Mouse (Mus musculus) frontal cortex, adult (tissue): ENCODE measurements around the gene Cpa5.

Source experiments
- ATAC-seq: cut with Nextera tagmentation; 2 replicates; pipeline ENCODE4 v1.9.2; 2017; ENCODE audit warnings: mild to moderate bottlenecking, moderate library complexity, mixed read lengths; ENCODE audit not compliant: low TSS enrichment

The Cpa5 gene

DNA sequence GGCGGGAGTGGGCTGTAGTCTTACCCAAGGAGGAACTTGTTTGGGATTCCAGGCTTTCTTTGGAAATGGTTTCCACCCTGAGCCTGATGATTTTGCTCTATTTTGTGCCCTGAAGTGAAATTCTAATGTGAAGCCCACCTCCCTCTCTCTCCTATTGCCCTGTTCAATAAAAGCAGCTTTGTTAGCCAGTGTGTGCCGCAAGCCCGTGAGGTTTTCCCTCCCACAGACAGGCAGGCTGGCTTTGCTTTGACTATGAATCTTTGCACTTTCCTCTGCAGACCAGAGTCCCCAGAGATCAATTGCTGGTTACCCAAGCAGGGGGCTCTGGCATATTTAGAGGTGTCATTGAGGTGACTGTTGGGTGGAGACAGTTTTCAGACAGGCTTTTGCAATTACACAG, 33.7 kb downstream of the Cpa5 start:
- no peak for ATAC-seq

DNA sequence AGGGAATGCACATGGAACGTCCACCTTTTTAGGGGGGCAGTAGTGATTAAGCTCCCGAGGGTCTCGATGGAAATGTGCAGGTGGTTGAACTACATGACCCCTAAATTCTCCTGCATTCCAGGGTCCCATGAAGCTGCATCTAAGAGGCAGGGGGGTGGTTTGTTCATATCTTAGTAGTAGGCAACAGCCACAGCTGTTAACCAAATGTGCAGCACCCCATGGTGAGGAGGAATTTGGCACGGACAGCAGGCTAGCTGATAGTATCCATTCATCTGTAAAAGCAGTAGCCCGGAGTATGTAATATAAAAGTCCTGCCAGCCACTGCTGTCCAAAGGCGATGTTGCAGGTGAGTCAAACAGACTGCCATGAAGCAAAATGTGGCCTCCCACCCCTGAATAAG, 34.6 kb downstream of the Cpa5 start:
- ATAC-seq = no peak

DNA sequence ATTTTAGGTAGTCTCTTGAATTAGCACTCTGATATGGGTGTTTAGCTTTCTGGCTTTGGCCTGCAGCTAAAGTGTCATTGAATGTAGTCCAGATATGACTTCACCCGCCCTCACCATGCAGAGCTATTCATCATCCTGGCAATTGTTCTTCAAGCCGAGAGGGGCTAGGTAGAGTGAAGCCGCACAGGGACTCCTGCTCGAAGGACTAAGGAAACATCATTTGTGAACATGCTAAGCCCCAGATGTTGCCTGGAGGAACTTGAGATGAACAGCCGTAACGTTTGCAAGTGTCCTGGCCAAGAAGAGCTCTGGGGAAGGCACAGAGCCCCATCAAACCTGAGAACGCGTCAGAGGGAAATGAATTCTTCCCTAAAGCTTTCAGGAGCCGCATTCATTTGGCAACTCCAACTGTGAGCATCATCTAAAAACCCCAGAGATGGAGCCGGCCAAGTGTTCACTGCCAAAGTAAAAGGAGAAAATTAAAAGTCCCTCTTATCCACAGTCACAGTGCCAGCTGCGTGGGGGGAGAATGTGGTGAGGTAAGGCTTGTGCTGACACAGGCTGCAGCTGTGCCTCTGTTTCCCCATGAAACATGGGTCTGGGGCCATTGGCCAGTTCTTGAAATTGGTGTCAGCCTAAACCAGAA, 39.0 kb downstream of the Cpa5 start:
- peak; percentile 91 for ATAC-seq

DNA sequence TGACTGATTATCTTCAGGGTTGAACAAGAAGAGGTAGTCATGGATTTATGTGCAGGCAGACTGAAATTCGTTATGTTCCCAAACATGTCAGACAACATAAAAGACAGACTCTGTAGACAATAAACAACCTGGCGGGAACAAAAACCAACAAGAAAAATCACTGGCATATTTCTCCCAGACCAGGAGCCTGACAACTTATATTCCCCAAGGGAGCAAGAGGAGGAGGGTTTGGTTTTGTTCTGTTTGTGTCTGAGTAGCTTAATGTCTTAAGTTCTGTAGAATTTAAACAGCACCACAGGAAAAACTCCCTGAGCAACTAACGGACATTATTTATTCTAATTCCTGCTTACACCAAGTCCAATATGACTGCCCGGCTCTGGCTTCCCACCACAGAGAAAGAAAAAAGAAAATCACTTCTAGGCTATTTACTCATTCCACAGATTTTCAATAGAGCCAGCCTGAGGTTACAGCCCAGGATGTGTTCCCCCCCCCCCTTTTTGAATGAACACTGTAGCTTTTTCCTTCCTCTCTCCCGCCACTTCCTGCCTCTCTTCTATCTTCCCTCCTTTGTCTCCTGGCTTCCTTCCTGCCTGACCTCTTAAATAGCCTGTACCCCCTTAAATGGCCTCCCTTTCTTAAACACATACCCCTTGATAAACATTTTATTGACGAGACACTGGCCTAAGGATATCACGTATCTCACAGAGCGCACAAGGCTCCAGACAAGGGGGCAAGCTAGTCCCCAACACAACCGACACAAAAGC, 41.8 kb downstream of the Cpa5 start:
- no peak for ATAC-seq

GRCm38 (mm10) chr6:30653518-30653917, 42.7 kb downstream of the Cpa5 start:
- no peak for ATAC-seq

DNA sequence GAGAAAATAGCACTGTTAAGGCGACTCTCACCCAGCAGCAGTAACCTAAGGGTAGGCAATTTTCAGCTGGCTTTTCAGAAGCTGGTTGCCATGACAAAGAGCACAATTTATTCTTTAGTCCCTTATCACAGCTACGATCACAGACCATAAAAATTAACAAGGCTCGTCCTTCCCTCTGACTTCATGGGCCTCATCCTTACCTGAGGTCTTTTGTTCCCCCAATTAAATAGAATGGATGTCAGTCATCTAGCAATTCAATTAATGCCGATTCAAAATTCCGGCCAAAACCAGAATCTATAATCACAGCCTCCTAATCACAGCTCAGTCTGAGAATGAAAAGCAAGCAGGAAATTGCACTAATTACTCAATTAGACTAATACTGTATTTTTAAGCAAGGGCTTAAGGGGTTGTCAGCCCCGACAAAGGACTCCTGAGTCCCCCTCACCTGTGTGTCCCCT, 43.6 kb downstream of the Cpa5 start:
- ATAC-seq = no peak

GRCm38 (mm10) chr6:30654932-30655331, 44.1 kb downstream of the Cpa5 start:
- ATAC-seq = no peak

- peak; percentile 50; the same call in 1 of the 2 replicates for ATAC-seq
Measured at GRCm38 (mm10) chr6:30657279-30657678, 46.5 kb downstream of the Cpa5 start.

DNA sequence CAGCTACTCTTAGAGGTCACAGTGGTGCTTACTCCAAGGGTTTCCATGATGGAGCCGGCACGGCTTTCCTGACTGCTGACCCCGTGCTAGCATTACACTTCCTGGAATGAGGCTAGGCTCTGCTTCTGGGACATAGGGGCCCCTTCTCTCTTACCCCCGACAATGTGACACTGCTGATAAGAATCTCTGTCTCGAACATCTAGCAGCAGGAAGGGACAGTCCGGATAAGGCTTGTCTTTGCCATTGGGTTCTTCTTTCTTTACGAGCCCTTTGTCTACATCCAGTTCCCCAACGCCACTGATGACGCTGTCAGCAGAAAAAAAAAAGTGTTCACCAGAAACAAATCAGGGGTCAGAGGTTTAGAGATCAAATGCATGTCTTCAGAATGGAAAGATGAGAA, 47.8 kb downstream of the Cpa5 start:
- ATAC-seq = no peak

- ATAC-seq = 0 out of 2 replicates have a peak, but pooled peaks have one; percentile 47
Measured at GRCm38 (mm10) chr6:30664776-30665175, 54.0 kb downstream of the Cpa5 start.

DNA sequence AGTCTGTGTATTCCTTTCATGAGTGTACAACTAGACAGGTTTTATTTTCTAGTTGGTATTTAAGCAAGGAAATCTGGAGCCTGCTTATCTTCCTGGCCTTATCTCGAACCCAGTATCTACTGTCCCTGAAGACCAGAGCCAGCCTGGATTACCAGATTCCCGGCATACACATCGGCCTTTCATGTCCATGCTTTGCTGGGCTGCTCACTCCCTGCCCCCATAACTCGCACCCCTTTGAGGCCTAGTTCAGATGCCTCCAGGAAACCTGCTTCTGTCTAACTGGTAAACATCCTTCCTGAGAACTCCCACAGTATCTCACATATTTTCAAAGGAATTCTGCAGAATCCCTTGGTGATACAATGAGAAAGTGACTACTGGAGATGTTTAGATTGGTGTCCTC, 54.5 kb downstream of the Cpa5 start:
- ATAC-seq = no peak

DNA sequence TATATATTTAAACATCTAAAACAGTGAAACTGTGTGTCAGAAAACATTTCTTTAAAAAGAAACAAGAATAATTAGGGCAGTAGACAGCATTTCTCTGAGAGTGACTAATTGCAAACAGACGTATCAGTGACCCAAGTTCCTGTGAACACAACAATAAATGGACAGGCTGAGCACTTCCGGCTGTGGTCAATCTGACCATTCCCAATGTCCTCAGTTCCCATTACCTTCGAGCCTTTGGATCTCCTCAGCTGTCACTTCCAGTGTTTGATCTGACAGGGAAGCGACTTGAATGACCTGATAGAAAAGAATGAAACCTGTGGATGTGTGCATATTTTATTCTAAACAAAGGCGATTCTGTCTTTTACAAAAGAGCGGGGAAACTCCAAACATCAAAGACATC, 55.2 kb downstream of the Cpa5 start:
- ATAC-seq = no peak

DNA sequence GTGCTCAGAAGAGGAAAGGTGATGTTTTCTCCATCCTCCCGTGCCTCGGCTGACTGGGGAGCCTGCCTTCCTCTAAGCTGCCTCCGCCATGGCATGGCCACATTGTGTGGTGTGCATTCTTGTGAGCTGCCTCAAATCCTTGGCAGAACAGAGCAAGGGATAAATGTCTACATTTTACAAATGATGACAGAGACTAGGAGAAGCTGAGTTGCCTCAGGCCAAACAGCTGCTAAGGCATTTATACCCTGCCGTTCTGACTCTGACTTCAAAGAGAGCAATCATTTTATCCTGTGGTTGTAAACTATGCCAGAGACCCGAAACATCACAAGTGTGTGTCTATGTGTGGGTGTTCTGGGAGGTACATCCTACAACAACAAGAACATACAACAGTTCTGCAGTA, 56.8 kb downstream of the Cpa5 start:
- ATAC-seq = no peak

GRCm38 (mm10) chr6:30671696-30672095, 60.9 kb downstream of the Cpa5 start:
- no peak for ATAC-seq

- ATAC-seq = no peak
Measured at GRCm38 (mm10) chr6:30673764-30674561, 63.2 kb downstream of the Cpa5 start.

GRCm38 (mm10) chr6:30674714-30675280, 64.0 kb downstream of the Cpa5 start:
- peak; percentile 53 for ATAC-seq

DNA sequence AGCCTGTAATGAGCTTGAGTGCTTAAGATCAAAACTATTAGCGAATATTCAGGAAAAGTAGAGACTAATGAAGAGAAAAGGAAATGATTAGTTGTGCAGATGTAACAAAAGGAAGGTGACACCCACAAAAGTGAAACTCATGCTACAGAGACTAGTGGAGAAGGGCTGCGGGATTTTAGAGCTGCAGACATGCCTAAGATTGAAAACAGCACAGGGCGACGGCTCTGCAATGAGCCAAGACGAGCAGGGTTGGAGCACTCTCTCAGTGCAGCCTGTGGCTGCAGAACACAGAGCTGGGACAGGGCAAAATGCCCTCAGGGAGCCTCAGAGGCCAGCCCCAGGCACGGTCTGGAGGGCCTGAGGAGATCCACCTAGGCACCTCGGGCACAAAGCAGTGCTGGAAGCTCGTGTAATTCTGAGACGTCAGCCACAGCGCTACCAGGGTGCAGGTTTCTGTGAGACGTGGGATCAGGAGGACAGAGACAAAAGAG, 64.5 kb downstream of the Cpa5 start:
- peak; percentile 75 for ATAC-seq

DNA sequence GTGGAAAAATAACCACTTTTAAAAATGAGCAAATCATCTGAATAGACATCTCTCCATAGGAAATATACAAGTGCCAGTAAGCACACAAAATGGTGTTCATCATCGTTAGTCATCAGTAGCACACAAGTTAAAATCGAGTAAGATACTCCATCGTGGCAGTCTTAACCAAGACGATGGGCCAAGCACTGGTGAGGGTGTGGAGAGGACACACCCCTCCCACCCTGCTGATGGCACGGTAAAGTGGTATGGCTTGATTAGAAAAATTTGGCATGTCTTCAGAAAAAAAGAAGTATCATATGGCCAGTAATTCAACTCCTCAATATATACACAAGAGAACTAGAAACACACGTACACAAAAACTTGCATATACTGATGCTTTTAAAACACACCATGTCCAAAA, 65.7 kb downstream of the Cpa5 start:
- no peak for ATAC-seq

GRCm38 (mm10) chr6:30677591-30677990, 66.8 kb downstream of the Cpa5 start:
- ATAC-seq = no peak

GRCm38 (mm10) chr6:30678482-30678881, 67.7 kb downstream of the Cpa5 start:
- no peak for ATAC-seq

DNA sequence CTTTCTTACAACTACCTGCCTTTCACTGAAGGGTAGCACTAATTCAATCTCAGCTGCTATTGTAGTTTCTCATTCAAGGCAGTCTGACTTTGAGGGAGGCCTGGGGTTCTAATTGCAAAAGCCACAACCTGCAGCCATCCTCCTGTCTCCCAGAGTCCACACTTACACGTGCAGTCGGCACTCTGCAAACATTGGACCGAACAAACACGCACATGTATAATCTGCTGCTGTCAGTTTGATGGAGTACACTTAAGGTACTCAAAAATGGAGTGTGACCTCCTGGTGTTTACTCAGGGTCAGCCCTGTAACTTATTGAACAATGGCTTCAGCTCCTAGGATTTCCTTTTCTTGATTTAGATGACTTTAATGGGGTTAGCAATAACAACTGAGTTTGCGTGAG, 68.8 kb downstream of the Cpa5 start:
- no peak for ATAC-seq

- ATAC-seq = no peak
Measured at GRCm38 (mm10) chr6:30680442-30680841, 69.6 kb downstream of the Cpa5 start.
